In genomic region chr17:34399394-34399715, GRCm38 (mm10) we compare ENCODE assay signal across 10 mouse cellular contexts. TPM values are rescaled to one million over a fixed set of nuclear protein-coding genes. Genes with fewer than 3 reads are reported as not detected.
A peak's percentile ranks its signal among the peaks of the same experiment; 100 is the strongest.
DNase-seq lines count a peak whose midpoint lies in the region; ATAC-seq lines count a peak whose summit lies in the region.
"Had no signal": no experiment of that assay in that cellular context is flagged by ENCODE, and none has a peak within 500 bp of the region (broad histone marks: within the 10 kb centered on the region; RNA-seq: fewer than 3 reads in every experiment).

No protein-coding gene starts in this region.

- no peak overlapping the region; the same call in 1 of the 2 replicates for H3K27ac ChIP-seq in heart, embryonic 10.5 days
- peak overlapping the region; percentile 97; the same call in 1 of the 2 replicates for H3K27ac ChIP-seq in forebrain, embryonic 14.5 days (ENCODE audit: low read depth, low read length)
- H3K27ac ChIP-seq in liver, embryonic 13.5 days = no peak overlapping the region

- WGBS in heart, embryonic 10.5 days = 43% methylated on average over 4 of the region's 4 CpGs
- WGBS in forebrain, embryonic 14.5 days = 36% methylated on average over 4 of the region's 4 CpGs
- 50% methylated on average over 4 of the region's 4 CpGs for WGBS in liver, embryonic 13.5 days (ENCODE audit: insufficient replicate concordance)

- no peaks in the 10 kb centered on the region for H3K9me3 ChIP-seq in heart, embryonic 10.5 days
- no peaks in the 10 kb centered on the region for H3K9me3 ChIP-seq in forebrain, embryonic 14.5 days (replicated peaks; ENCODE audit: control insufficient read depth, low read length)
- no peaks in the 10 kb centered on the region for H3K9me3 ChIP-seq in liver, embryonic 13.5 days (replicated peaks)

- H3K9ac ChIP-seq in forebrain, embryonic 14.5 days (ENCODE audit: low read length) = peak overlapping the region; percentile 84; the same call in 1 of the 2 replicates
- H3K9ac ChIP-seq in liver, embryonic 13.5 days = no peak overlapping the region

- no peak for ATAC-seq in forebrain, embryonic 14.5 days
- no peak for ATAC-seq in liver, embryonic 13.5 days (ENCODE audit: low read depth)

- intact Hi-C loops in heart, postnatal 10 days (cut with DNase I) = no loop called here

- peak overlapping the region; percentile 60 for H3K4me2 ChIP-seq in forebrain, embryonic 14.5 days (ENCODE audit: low read length)
- peak overlapping the region; percentile 66 for H3K4me2 ChIP-seq in liver, embryonic 13.5 days

- DNase-seq in heart, embryonic 10.5 days (ENCODE audit: low spot score) = no peak
- no peak for DNase-seq in heart, postnatal 10 days
- DNase-seq in ES-CJ7 (ENCODE audit: low read depth, low spot score) = peak; percentile 31
- no peak for DNase-seq in forebrain, embryonic 14.5 days (ENCODE audit: low spot score)
- no peak for DNase-seq in liver, embryonic 13.5 days
- DNase-seq in Muller cell, postnatal 12 days (ENCODE audit: inconsistent ontology term) = no peak
- DNase-seq in urinary bladder, postnatal 4 days (ENCODE audit: low spot score in 2 of 2) = no peak
- no peak for DNase-seq in lung, postnatal 14 days

- H3K27me3 ChIP-seq in heart, embryonic 10.5 days (ENCODE audit: insufficient read depth, poor library complexity, severe bottlenecking) = peaks cover 16% of the 10 kb centered on the region
- no peaks in the 10 kb centered on the region for H3K27me3 ChIP-seq in forebrain, embryonic 14.5 days (replicated peaks; ENCODE audit: control insufficient read depth, insufficient read depth, low read length)
- H3K27me3 ChIP-seq in liver, embryonic 13.5 days = peaks cover 39% of the 10 kb centered on the region

- peak overlapping the region; percentile 67 for H3K4me3 ChIP-seq in heart, embryonic 10.5 days
- peak overlapping the region; percentile 61 for H3K4me3 ChIP-seq in forebrain, embryonic 14.5 days (ENCODE audit: low read depth, low read length)
- peak overlapping the region; percentile 52; the same call in 1 of the 2 replicates for H3K4me3 ChIP-seq in liver, embryonic 13.5 days (replicated peaks)

- H3K36me3 ChIP-seq in heart, embryonic 10.5 days = no peaks in the 10 kb centered on the region
- no peaks in the 10 kb centered on the region for H3K36me3 ChIP-seq in forebrain, embryonic 14.5 days (ENCODE audit: control insufficient read depth, insufficient read depth, low read length)
- no peaks in the 10 kb centered on the region for H3K36me3 ChIP-seq in liver, embryonic 13.5 days

- H3K4me1 ChIP-seq in heart, embryonic 10.5 days = 0 out of 2 replicates have a peak, but pooled peaks cover 2% of the 10 kb centered on the region
- no peaks in the 10 kb centered on the region for H3K4me1 ChIP-seq in forebrain, embryonic 14.5 days (ENCODE audit: control insufficient read depth, insufficient read depth, low read length)
- H3K4me1 ChIP-seq in liver, embryonic 13.5 days (replicated peaks) = no peaks in the 10 kb centered on the region

RNA-seq across cellular contexts. Expression of gene BC051142, which starts 0.7 kb away (rescaled TPM):
- polyA plus RNA-seq in heart, embryonic 10.5 days (2016; fragmentation: Nextera tagmentation; extraction: Ambion mirVana) = 0.14 and 0.15 TPM in 2 replicates
- total RNA-seq in heart, postnatal 10 days (2021) = not detected
- polyA plus RNA-seq in forebrain, embryonic 14.5 days (2014; fragmentation: Nextera tagmentation; extraction: Ambion mirVana) = 3.7 and 4.2 TPM in 2 replicates
- polyA plus RNA-seq in liver, embryonic 13.5 days (2015; fragmentation: Nextera tagmentation; extraction: Ambion mirVana) = 0.21 TPM in 1 of 2 replicates, not detected in the other
- polyA plus RNA-seq: C2C12 had no signal

RNA-seq across cellular contexts. Expression of gene Btnl1, which starts 22.4 kb away (rescaled TPM):
- polyA plus RNA-seq in heart, embryonic 10.5 days (2016; fragmentation: Nextera tagmentation; extraction: Ambion mirVana) = not detected in 2 replicates
- total RNA-seq in heart, postnatal 10 days (2021) = not detected
- polyA plus RNA-seq in forebrain, embryonic 14.5 days (2014; fragmentation: Nextera tagmentation; extraction: Ambion mirVana) = not detected in 2 replicates
- polyA plus RNA-seq in liver, embryonic 13.5 days (2015; fragmentation: Nextera tagmentation; extraction: Ambion mirVana) = not detected in 2 replicates
- total RNA-seq: adrenal gland, postnatal 4 days had no signal
- polyA plus RNA-seq: C2C12 had no signal

RNA-seq across cellular contexts. Expression of gene Btnl2, which starts 44.7 kb away (rescaled TPM):
- polyA plus RNA-seq in heart, embryonic 10.5 days (2016; fragmentation: Nextera tagmentation; extraction: Ambion mirVana) = 0.05 TPM in 1 of 2 replicates, not detected in the other
- total RNA-seq in heart, postnatal 10 days (2021) = under 1 TPM; 0.22 to 0.30 TPM
- polyA plus RNA-seq in forebrain, embryonic 14.5 days (2014; fragmentation: Nextera tagmentation; extraction: Ambion mirVana) = not detected in 2 replicates
- 0.05 TPM in 1 of 2 replicates, not detected in the other for polyA plus RNA-seq in liver, embryonic 13.5 days (2015; fragmentation: Nextera tagmentation; extraction: Ambion mirVana)
- polyA plus RNA-seq: C2C12 had no signal
